Mouse (Mus musculus) heart, adult 2 months (tissue): ENCODE results near the gene Trnau1ap.

Experiments
- CTCF ChIP-seq: fragments of 200-600 bp; IDR thresholded peaks from 2 replicates; pipeline ENCODE4 v1.8.1; 2022; ENCODE audit warnings: antibody characterized with exemption, mild to moderate bottlenecking, moderate library complexity
- POLR2A ChIP-seq: fragments of 200-500 bp; IDR thresholded peaks from 2 replicates; pipeline ENCODE4 v1.6.1; 2011; ENCODE audit warnings: mild to moderate bottlenecking, low read depth, low read length, control low read depth; ENCODE audit not compliant: insufficient read depth

DNA sequence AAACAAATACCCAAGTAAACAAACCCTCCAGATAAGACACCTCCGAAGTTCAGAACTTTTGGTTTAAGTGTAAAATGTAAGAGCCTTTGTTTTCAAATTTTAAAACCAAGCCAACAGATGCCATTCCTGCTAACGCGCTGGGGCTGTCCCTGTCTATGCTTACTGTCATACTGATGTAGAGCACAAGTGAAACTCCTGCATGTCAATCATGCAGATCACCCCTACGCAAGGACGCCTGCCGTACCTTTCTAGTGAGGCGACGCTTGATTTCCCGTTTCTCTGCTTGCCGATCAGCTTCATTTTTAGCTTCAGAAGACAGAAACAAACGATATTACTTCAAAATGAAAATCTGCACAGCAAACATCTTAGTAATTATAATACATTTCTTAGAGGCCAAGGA is 34.1 kb upstream of the Trnau1ap start:
- no peak for TF ChIP-seq CTCF
- TF ChIP-seq POLR2A, result no peak
